Mouse (Mus musculus): ENCODE data around the gene Ccl27b. TPM values are rescaled to one million over a fixed set of nuclear protein-coding genes. Genes with fewer than 3 reads are reported as not detected.
"Not testable (repeated sequence)": the region's sequence is repeated elsewhere in the genome, so short reads cannot be mapped to it uniquely, and the experiment has no call there.

Gene Ccl27b
- polyA plus RNA-seq (2016; fragmentation: Nextera tagmentation; extraction: Ambion mirVana) = not detected in 2 replicates

GRCm38 (mm10) chr4:42654951-42655350 is at the start of gene Ccl27b:
TSS of gene Ccl27b (plus strand) at chr4:42655251.
- not testable (repeated sequence) for H3K27ac ChIP-seq (ENCODE audit: poor library complexity, severe bottlenecking); H3K36me3 ChIP-seq; H3K27me3 ChIP-seq (replicated peaks); ATAC-seq (ENCODE audit: insufficient number of reproducible peaks, low FRiP score); H3K4me1 ChIP-seq (replicated peaks); H3K4me3 ChIP-seq; H3K4me2 ChIP-seq; H3K9ac ChIP-seq; H3K9me3 ChIP-seq (replicated peaks)
- WGBS = no CpG with 5 or more reads among the region's 9 CpGs

- not testable (repeated sequence) for H3K9ac ChIP-seq; ATAC-seq (ENCODE audit: insufficient number of reproducible peaks, low FRiP score); H3K36me3 ChIP-seq; H3K9me3 ChIP-seq (replicated peaks); H3K4me2 ChIP-seq; H3K27ac ChIP-seq (ENCODE audit: poor library complexity, severe bottlenecking); H3K4me1 ChIP-seq (replicated peaks); H3K27me3 ChIP-seq (replicated peaks); H3K4me3 ChIP-seq
- no CpG with 5 or more reads among the region's 5 CpGs for WGBS
These were observed 43.2 kb upstream of the Ccl27b start, which contains the start of gene Gm10591 for GRCm38 (mm10) chr4:42611895-42612294. TSS of gene Gm10591 (plus strand) at chr4:42612195.

- not testable (repeated sequence) for H3K9ac ChIP-seq; H3K4me1 ChIP-seq (replicated peaks); H3K4me2 ChIP-seq; H3K27me3 ChIP-seq (replicated peaks); H3K36me3 ChIP-seq; ATAC-seq (ENCODE audit: insufficient number of reproducible peaks, low FRiP score); H3K4me3 ChIP-seq; H3K27ac ChIP-seq (ENCODE audit: poor library complexity, severe bottlenecking); H3K9me3 ChIP-seq (replicated peaks)
- WGBS = no CpG with 5 or more reads among the region's 8 CpGs
These were observed 25.6 kb upstream of the Ccl27b start, which contains the start of gene Gm2564 for GRCm38 (mm10) chr4:42629419-42629818. TSS of gene Gm2564 (plus strand) at chr4:42629719.

- WGBS = no CpG with 5 or more reads among the region's 3 CpGs
- H3K4me2 ChIP-seq; ATAC-seq (ENCODE audit: insufficient number of reproducible peaks, low FRiP score): not testable (repeated sequence)
These were observed 6.7 kb downstream of the Ccl27b start, which contains the start of gene Il11ra2 for GRCm38 (mm10) chr4:42661793-42662192. TSS of gene Il11ra2 (minus strand) at chr4:42661893.

GRCm38 (mm10) chr4:42675415-42675814 is 20.4 kb downstream of the Ccl27b start:
- no CpG with 5 or more reads among the region's 4 CpGs for WGBS
- H3K4me2 ChIP-seq; H3K9ac ChIP-seq; H3K27ac ChIP-seq (ENCODE audit: poor library complexity, severe bottlenecking); H3K4me1 ChIP-seq (replicated peaks); H3K27me3 ChIP-seq (replicated peaks); H3K9me3 ChIP-seq (replicated peaks); H3K4me3 ChIP-seq; ATAC-seq (ENCODE audit: insufficient number of reproducible peaks, low FRiP score); H3K36me3 ChIP-seq: not testable (repeated sequence)

More at GRCm38 (mm10) chr4:42661793-42662192, 6.7 kb downstream of the Ccl27b start, which contains the start of gene Il11ra2:
- not testable (repeated sequence) for H3K9ac ChIP-seq; H3K27ac ChIP-seq (ENCODE audit: poor library complexity, severe bottlenecking); H3K27me3 ChIP-seq (replicated peaks); H3K9me3 ChIP-seq (replicated peaks); H3K36me3 ChIP-seq; H3K4me1 ChIP-seq (replicated peaks); H3K4me3 ChIP-seq

GRCm38 (mm10) chr4:42679365-42679764 is 24.3 kb downstream of the Ccl27b start:
- not testable (repeated sequence) for H3K27me3 ChIP-seq (replicated peaks); ATAC-seq (ENCODE audit: insufficient number of reproducible peaks, low FRiP score); H3K4me2 ChIP-seq; H3K27ac ChIP-seq (ENCODE audit: poor library complexity, severe bottlenecking); H3K4me3 ChIP-seq; H3K9me3 ChIP-seq (replicated peaks); H3K9ac ChIP-seq; H3K4me1 ChIP-seq (replicated peaks); H3K36me3 ChIP-seq
- no CpG with 5 or more reads among the region's 7 CpGs for WGBS

- H3K4me3 ChIP-seq; ATAC-seq (ENCODE audit: insufficient number of reproducible peaks, low FRiP score); H3K4me2 ChIP-seq; H3K4me1 ChIP-seq (replicated peaks); H3K9ac ChIP-seq; H3K27ac ChIP-seq (ENCODE audit: poor library complexity, severe bottlenecking); H3K36me3 ChIP-seq; H3K9me3 ChIP-seq (replicated peaks); H3K27me3 ChIP-seq (replicated peaks): not testable (repeated sequence)
- WGBS = no CpG with 5 or more reads among the region's 32 CpGs
These were observed 25.6 kb downstream of the Ccl27b start for GRCm38 (mm10) chr4:42680374-42681356.

GRCm38 (mm10) chr4:42681473-42682182 is 26.6 kb downstream of the Ccl27b start:
- not testable (repeated sequence) for H3K27me3 ChIP-seq (replicated peaks); H3K36me3 ChIP-seq; H3K27ac ChIP-seq (ENCODE audit: poor library complexity, severe bottlenecking); H3K4me3 ChIP-seq; H3K9ac ChIP-seq; H3K4me2 ChIP-seq; H3K4me1 ChIP-seq (replicated peaks); H3K9me3 ChIP-seq (replicated peaks)
- peak; percentile 22; the same call in 1 of the 2 replicates for ATAC-seq (ENCODE audit: insufficient number of reproducible peaks, low FRiP score)
- no CpG with 5 or more reads among the region's 66 CpGs for WGBS

- H3K27ac ChIP-seq (ENCODE audit: poor library complexity, severe bottlenecking); H3K4me2 ChIP-seq; H3K4me3 ChIP-seq; H3K36me3 ChIP-seq; H3K27me3 ChIP-seq (replicated peaks); H3K4me1 ChIP-seq (replicated peaks); H3K9ac ChIP-seq; H3K9me3 ChIP-seq (replicated peaks): not testable (repeated sequence)
- ATAC-seq (ENCODE audit: insufficient number of reproducible peaks, low FRiP score) = 0 out of 2 replicates have a peak, but pooled peaks have one; percentile 51
- WGBS = no CpG with 5 or more reads among the region's 18 CpGs
These were observed 27.1 kb downstream of the Ccl27b start for GRCm38 (mm10) chr4:42682183-42682524.

Measured in heart, embryonic 12.5 days (tissue).